Mouse (Mus musculus) embryo, embryonic 10.5 days (tissue): Measurements from ENCODE around the gene Bpnt1.
"Not testable (repeated sequence)": the region's sequence is repeated elsewhere in the genome, so short reads cannot be mapped to it uniquely, and the experiment has no call there.

ENCODE experiments used
- DNase-seq: peaks from one replicate; pipeline ENCODE4 v3.0.0-alpha.2; 2015; ENCODE audit warnings: low spot score

Gene Bpnt1

GRCm38 (mm10) chr1:185331983-185332430, at the start of gene Bpnt1:
Gene Bpnt1, plus strand, starts transcription at chr1:185332149.
- peak; percentile 95 for DNase-seq

- DNase-seq: no peak
These were observed 49.1 kb upstream of the Bpnt1 start for GRCm38 (mm10) chr1:185282846-185283245.

GRCm38 (mm10) chr1:185283247-185283646, 48.7 kb upstream of the Bpnt1 start:
- no peak for DNase-seq

GRCm38 (mm10) chr1:185284740-185285139, 47.2 kb upstream of the Bpnt1 start:
- no peak for DNase-seq

GRCm38 (mm10) chr1:185285171-185285570, 46.8 kb upstream of the Bpnt1 start:
- no peak for DNase-seq

- no peak for DNase-seq
These were observed 44.9 kb upstream of the Bpnt1 start for GRCm38 (mm10) chr1:185287066-185287465.

GRCm38 (mm10) chr1:185289231-185289630, 42.7 kb upstream of the Bpnt1 start:
- no peak for DNase-seq

GRCm38 (mm10) chr1:185291336-185291735, 40.6 kb upstream of the Bpnt1 start:
- DNase-seq: no peak

GRCm38 (mm10) chr1:185292646-185293360, 39.1 kb upstream of the Bpnt1 start:
- no peak for DNase-seq

- no peak for DNase-seq
These were observed 35.1 kb upstream of the Bpnt1 start for GRCm38 (mm10) chr1:185296850-185297249.

- DNase-seq: no peak
These were observed 33.5 kb upstream of the Bpnt1 start for GRCm38 (mm10) chr1:185298496-185298895.

GRCm38 (mm10) chr1:185302816-185303215, 29.1 kb upstream of the Bpnt1 start:
- DNase-seq: no peak

GRCm38 (mm10) chr1:185306836-185307235, 25.1 kb upstream of the Bpnt1 start:
- no peak for DNase-seq

GRCm38 (mm10) chr1:185307645-185308044, 24.3 kb upstream of the Bpnt1 start:
- DNase-seq: no peak

GRCm38 (mm10) chr1:185308334-185308733, 23.6 kb upstream of the Bpnt1 start:
- no peak for DNase-seq

GRCm38 (mm10) chr1:185308908-185309307, 23.0 kb upstream of the Bpnt1 start:
- no peak for DNase-seq

- DNase-seq: no peak
These were observed 20.0 kb upstream of the Bpnt1 start for GRCm38 (mm10) chr1:185311949-185312348.

- DNase-seq: no peak
These were observed 17.4 kb upstream of the Bpnt1 start for GRCm38 (mm10) chr1:185314546-185314945.

GRCm38 (mm10) chr1:185315846-185316568, 15.9 kb upstream of the Bpnt1 start:
- DNase-seq: no peak

GRCm38 (mm10) chr1:185327754-185328345, 4.1 kb upstream of the Bpnt1 start:
- not testable (repeated sequence) for DNase-seq

GRCm38 (mm10) chr1:185328721-185329610, 3.0 kb upstream of the Bpnt1 start, which contains the start of gene Iars2:
Gene Iars2, minus strand, starts transcription at chr1:185329396.
- peak; percentile 91 for DNase-seq

GRCm38 (mm10) chr1:185329851-185330250, 2.1 kb upstream of the Bpnt1 start:
- DNase-seq: no peak
